19 mouse cellular contexts compared by ENCODE assay signal in the genomic region with DNA sequence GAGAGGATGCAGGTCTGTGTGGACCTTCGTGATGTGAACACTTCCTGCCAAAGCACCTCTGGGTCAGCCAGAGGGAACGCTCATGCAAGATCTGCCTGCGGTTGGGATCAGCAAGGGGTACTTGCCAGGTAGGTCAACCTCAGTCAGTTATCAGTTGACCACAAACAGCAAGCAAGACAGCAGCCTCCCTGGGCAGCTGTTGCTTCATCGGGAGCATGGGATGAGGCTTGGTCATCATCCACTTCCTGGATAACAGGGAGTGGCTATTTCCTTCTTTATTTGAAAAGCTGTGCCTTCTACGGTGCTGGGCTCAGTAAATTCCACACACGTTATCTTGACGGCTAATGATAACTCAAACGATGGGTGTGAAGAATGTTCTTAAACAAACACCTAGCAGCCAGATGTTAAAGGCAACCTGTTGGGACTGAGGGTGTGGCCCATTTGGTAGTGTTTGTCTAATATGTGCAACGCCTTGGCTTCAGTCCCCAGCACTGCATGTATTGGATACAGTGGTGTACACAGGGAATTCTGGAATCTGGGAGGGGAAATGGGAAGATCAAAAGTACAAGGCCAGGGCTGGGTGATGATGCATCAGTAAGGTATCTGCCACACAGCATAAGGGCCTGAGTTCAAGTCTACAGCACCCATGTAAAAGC. TPM values are rescaled to one million over a fixed set of nuclear protein-coding genes. Genes with fewer than 3 reads are reported as not detected.
DNase-seq lines count a peak whose midpoint lies in the region; ATAC-seq and TF ChIP-seq lines count a peak whose summit lies in the region.
"Had no signal": no experiment of that assay in that cellular context is flagged by ENCODE, and none has a peak within 500 bp of the region (broad histone marks: within the 10 kb centered on the region; RNA-seq: fewer than 3 reads in every experiment).

No protein-coding gene starts in this region.

- intact Hi-C loops in left cerebral cortex, postnatal 36 days (cut with DNase I) = no loop called here

- H3K36me3 ChIP-seq in limb, embryonic 11.5 days (ENCODE audit: control insufficient read depth, insufficient read depth, low read length) = no peaks in the 10 kb centered on the region
- H3K36me3 ChIP-seq in limb, embryonic 10.5 days = no peaks in the 10 kb centered on the region
- H3K36me3 ChIP-seq: forebrain, embryonic 15.5 days; heart, embryonic 15.5 days; kidney, embryonic 15.5 days; liver, embryonic 13.5 days; neural tube, embryonic 13.5 days had no signal

- no peak overlapping the region for H3K4me3 ChIP-seq in limb, embryonic 11.5 days (ENCODE audit: low read depth, low read length)
- no peak overlapping the region for H3K4me3 ChIP-seq in limb, embryonic 10.5 days
- no peak overlapping the region for H3K4me3 ChIP-seq in bone marrow macrophage, adult 2 months (ENCODE audit: insufficient read depth, low read length)
- H3K4me3 ChIP-seq: forebrain, embryonic 15.5 days; heart, embryonic 15.5 days; kidney, embryonic 15.5 days; layer of hippocampus, adult 2 months; left cerebral cortex, adult 2 months; liver, embryonic 13.5 days; neural tube, embryonic 13.5 days had no signal

- H3K27me3 ChIP-seq in limb, embryonic 11.5 days (ENCODE audit: control insufficient read depth, insufficient read depth, low read length) = no peaks in the 10 kb centered on the region
- no peaks in the 10 kb centered on the region for H3K27me3 ChIP-seq in limb, embryonic 10.5 days (ENCODE audit: low read depth, poor library complexity, severe bottlenecking)
- H3K27me3 ChIP-seq: forebrain, embryonic 15.5 days; heart, embryonic 15.5 days; kidney, embryonic 15.5 days; liver, embryonic 13.5 days; neural tube, embryonic 13.5 days had no signal

- TF ChIP-seq POLR2A in bone marrow macrophage, adult 2 months (IDR thresholded peaks at IDR 0.05; ENCODE audit: borderline replicate concordance, low read depth, low read length) = no peak

- TF ChIP-seq CTCF in bone marrow macrophage, adult 2 months (IDR thresholded peaks at IDR 0.05; ENCODE audit: low read depth, low read length) = no peak

- no peak for ATAC-seq in limb, embryonic 11.5 days (ENCODE audit: insufficient number of reproducible peaks, low FRiP score, low TSS enrichment, low read depth)
- peak; percentile 70 for ATAC-seq in megakaryocyte, adult 5-6 weeks (ENCODE audit: poor library complexity, severe bottlenecking)
- ATAC-seq: forebrain, embryonic 15.5 days had no signal

- WGBS in limb, embryonic 11.5 days = 85% methylated on average over 9 of the region's 9 CpGs
- 83% methylated on average over 9 of the region's 9 CpGs for WGBS in limb, embryonic 10.5 days

- no peaks in the 10 kb centered on the region for H3K4me1 ChIP-seq in limb, embryonic 11.5 days (ENCODE audit: control insufficient read depth, insufficient read depth, low read length)
- no peaks in the 10 kb centered on the region for H3K4me1 ChIP-seq in limb, embryonic 10.5 days
- peaks cover 22% of the 10 kb centered on the region for H3K4me1 ChIP-seq in bone marrow macrophage, adult 2 months (ENCODE audit: control insufficient read depth, insufficient read depth, low read length)
- H3K4me1 ChIP-seq: forebrain, embryonic 15.5 days; neural tube, embryonic 13.5 days had no signal

- DNase-seq in limb, embryonic 11.5 days (ENCODE audit: low spot score) = peak; percentile 18
- DNase-seq in limb, embryonic 10.5 days (ENCODE audit: low spot score) = no peak
- DNase-seq in 416B (ENCODE audit: low read depth) = peak; percentile 73
- no peak for DNase-seq in thymus, postnatal 0 days (ENCODE audit: low spot score)
- no peak for DNase-seq in left cerebral cortex, postnatal 36 days (ENCODE audit: low spot score in 2 of 2)
- DNase-seq: adrenal gland, adult 2 months; cerebellum, adult 9-10 months; embryo, embryonic 11 days; liver, embryonic 13.5 days; thymus, postnatal 25 days had no signal

- H3K4me2 ChIP-seq in limb, embryonic 11.5 days (ENCODE audit: low read depth, severe bottlenecking) = no peak overlapping the region
- H3K4me2 ChIP-seq: forebrain, embryonic 15.5 days; heart, embryonic 15.5 days; hindbrain, embryonic 14.5 days; kidney, embryonic 15.5 days; liver, embryonic 13.5 days; neural tube, embryonic 13.5 days had no signal

- no peaks in the 10 kb centered on the region for H3K9me3 ChIP-seq in limb, embryonic 11.5 days (ENCODE audit: control insufficient read depth, low read length)
- no peaks in the 10 kb centered on the region for H3K9me3 ChIP-seq in limb, embryonic 10.5 days (replicated peaks)
- H3K9me3 ChIP-seq: forebrain, embryonic 15.5 days; heart, embryonic 15.5 days; kidney, embryonic 15.5 days; liver, embryonic 13.5 days; neural tube, embryonic 13.5 days had no signal

- H3K9ac ChIP-seq in limb, embryonic 11.5 days (ENCODE audit: low read length) = no peak overlapping the region
- H3K9ac ChIP-seq: forebrain, embryonic 15.5 days; heart, embryonic 15.5 days; hindbrain, embryonic 14.5 days; kidney, embryonic 15.5 days; liver, embryonic 13.5 days; neural tube, embryonic 13.5 days had no signal

- H3K27ac ChIP-seq in limb, embryonic 11.5 days (replicated peaks; ENCODE audit: low read depth, low read length) = no peak overlapping the region
- no peak overlapping the region for H3K27ac ChIP-seq in limb, embryonic 10.5 days
- H3K27ac ChIP-seq in bone marrow macrophage, adult 2 months (ENCODE audit: insufficient read depth, low read depth, low read length) = peak overlapping the region; percentile 16; the same call in 1 of the 2 replicates
- H3K27ac ChIP-seq: forebrain, embryonic 15.5 days; heart, embryonic 15.5 days; hindbrain, embryonic 14.5 days; layer of hippocampus, adult 2 months; left cerebral cortex, adult 2 months; liver, embryonic 13.5 days; neural tube, embryonic 13.5 days had no signal

RNA-seq across cellular contexts. Expression of gene Ypel5, which starts 40.7 kb away (rescaled TPM):
- 37.2 and 38.2 TPM in 2 replicates for polyA plus RNA-seq in limb, embryonic 11.5 days (2014; fragmentation: Nextera tagmentation; extraction: Ambion mirVana)
- 15.2 and 26.7 TPM in 2 replicates for polyA plus RNA-seq in limb, embryonic 10.5 days (2016; fragmentation: Nextera tagmentation; extraction: Ambion mirVana)
- polyA plus RNA-seq in bone marrow macrophage, adult 2 months (2012; ENCODE audit: insufficient read depth, insufficient read length, missing spikeins) = 85.2 and 88.3 TPM in 2 replicates
- 62.6 and 73.6 TPM in 2 replicates for total RNA-seq in megakaryocyte, adult 5-6 weeks (2015)
- 71.0 TPM in 2 replicates for total RNA-seq in megakaryocyte, adult 5-6 weeks (2017)
- polyA plus RNA-seq in thymus, postnatal 0 days (2015; fragmentation: Nextera tagmentation; extraction: Ambion mirVana) = 83.2 and 83.8 TPM in 2 replicates
- 10 to 100 TPM; 83.7 to 94.6 TPM for total RNA-seq in left cerebral cortex, postnatal 36 days (2021)

Comparison
In these comparisons a context has a peak if more than half of its experiments do, and no peak if none do; other contexts are left out.
1. DNase-seq: peak in limb, embryonic 11.5 days (single experiment) and 416B (single experiment); none in limb, embryonic 10.5 days (single experiment), thymus, postnatal 0 days (single experiment) and left cerebral cortex, postnatal 36 days (0 of 2).